Mouse (Mus musculus): ENCODE measurements around the gene Asphd1. TPM values are rescaled to one million over a fixed set of nuclear protein-coding genes. Genes with fewer than 3 reads are reported as not detected.

The Asphd1 gene
- polyA plus RNA-seq, 1 experiment = 42.4 TPM

- peak; percentile 47; the same call in 1 of the 2 replicates for TF ChIP-seq CTCF (IDR thresholded peaks at IDR 0.05; ENCODE audit: borderline replicate concordance, insufficient read depth, low read depth, low read length)
- TF ChIP-seq POLR2A (IDR thresholded peaks at IDR 0.05; ENCODE audit: borderline replicate concordance, insufficient read depth, low read length) = no peak
- Histone ChIP-seq H3K4me3 (replicated peaks; ENCODE audit: insufficient read depth, low read depth, low read length) (no peak overlapping the region), H3K27ac (ENCODE audit: insufficient read depth, low read length) (no peak overlapping the region), H3K27me3 (ENCODE audit: control insufficient read depth, insufficient read depth, low read length) (no peaks in the 10 kb centered on the region), H3K4me1 (ENCODE audit: control insufficient read depth, insufficient read depth, low read length) (peaks cover 9% of the 10 kb centered on the region)
- WGBS = 35% methylated on average over 19 of the region's 19 CpGs
- DNase-seq = peak in 1 of 2 experiments; percentile 53
Measured at GRCm38 (mm10) chr7:126963548-126964286, 14.3 kb upstream of the Asphd1 start.

GRCm38 (mm10) chr7:126961965-126962364 is 12.6 kb upstream of the Asphd1 start:
- Histone ChIP-seq H3K27me3 (ENCODE audit: control insufficient read depth, insufficient read depth, low read length) (no peaks in the 10 kb centered on the region), H3K4me1 (ENCODE audit: control insufficient read depth, insufficient read depth, low read length) (peaks cover 11% of the 10 kb centered on the region), H3K27ac (ENCODE audit: insufficient read depth, low read length) (no peak overlapping the region), H3K4me3 (replicated peaks; ENCODE audit: insufficient read depth, low read depth, low read length) (no peak overlapping the region)
- DNase-seq = no peak
- 76% methylated on average over 4 of the region's 4 CpGs for WGBS
- TF ChIP-seq CTCF (IDR thresholded peaks at IDR 0.05; ENCODE audit: borderline replicate concordance, insufficient read depth, low read depth, low read length) = no peak
- TF ChIP-seq POLR2A (IDR thresholded peaks at IDR 0.05; ENCODE audit: borderline replicate concordance, insufficient read depth, low read length) = no peak

GRCm38 (mm10) chr7:126961095-126961494 is 11.7 kb upstream of the Asphd1 start:
- no peak for TF ChIP-seq CTCF (IDR thresholded peaks at IDR 0.05; ENCODE audit: borderline replicate concordance, insufficient read depth, low read depth, low read length)
- TF ChIP-seq POLR2A (IDR thresholded peaks at IDR 0.05; ENCODE audit: borderline replicate concordance, insufficient read depth, low read length) = no peak
- H3K4me1 ChIP-seq (ENCODE audit: control insufficient read depth, insufficient read depth, low read length) = peaks cover 11% of the 10 kb centered on the region
- H3K4me3 ChIP-seq (replicated peaks; ENCODE audit: insufficient read depth, low read depth, low read length) = no peak overlapping the region
- H3K27ac ChIP-seq (ENCODE audit: insufficient read depth, low read length) = no peak overlapping the region
- 74% methylated on average over 5 of the region's 5 CpGs for WGBS
- DNase-seq = no peak
- H3K27me3 ChIP-seq (ENCODE audit: control insufficient read depth, insufficient read depth, low read length) = no peaks in the 10 kb centered on the region

- TF ChIP-seq POLR2A (IDR thresholded peaks at IDR 0.05; ENCODE audit: borderline replicate concordance, insufficient read depth, low read length) (no peak), CTCF (IDR thresholded peaks at IDR 0.05; ENCODE audit: borderline replicate concordance, insufficient read depth, low read depth, low read length) (no peak)
- no peaks in the 10 kb centered on the region for H3K27me3 ChIP-seq (ENCODE audit: control insufficient read depth, insufficient read depth, low read length)
- WGBS = 33% methylated on average over 9 of the region's 9 CpGs
- no peak overlapping the region for H3K27ac ChIP-seq (ENCODE audit: insufficient read depth, low read length)
- H3K4me1 ChIP-seq (ENCODE audit: control insufficient read depth, insufficient read depth, low read length) = peaks cover 17% of the 10 kb centered on the region
- no peak overlapping the region for H3K4me3 ChIP-seq (replicated peaks; ENCODE audit: insufficient read depth, low read depth, low read length)
- no peak for DNase-seq
Measured at GRCm38 (mm10) chr7:126959780-126960179, 10.4 kb upstream of the Asphd1 start.

GRCm38 (mm10) chr7:126955125-126955524 is 5.7 kb upstream of the Asphd1 start:
- Histone ChIP-seq H3K27ac (ENCODE audit: insufficient read depth, low read length) (no peak overlapping the region), H3K4me3 (replicated peaks; ENCODE audit: insufficient read depth, low read depth, low read length) (no peak overlapping the region), H3K27me3 (ENCODE audit: control insufficient read depth, insufficient read depth, low read length) (no peaks in the 10 kb centered on the region), H3K4me1 (ENCODE audit: control insufficient read depth, insufficient read depth, low read length) (peaks cover 22% of the 10 kb centered on the region)
- WGBS = 38% methylated on average over 3 of the region's 3 CpGs
- TF ChIP-seq CTCF (IDR thresholded peaks at IDR 0.05; ENCODE audit: borderline replicate concordance, insufficient read depth, low read depth, low read length) (no peak), POLR2A (IDR thresholded peaks at IDR 0.05; ENCODE audit: borderline replicate concordance, insufficient read depth, low read length) (no peak)
- no peak for DNase-seq

- Histone ChIP-seq H3K4me3 (replicated peaks; ENCODE audit: insufficient read depth, low read depth, low read length) (peak overlapping the region; percentile 57), H3K27me3 (ENCODE audit: control insufficient read depth, insufficient read depth, low read length) (no peaks in the 10 kb centered on the region), H3K4me1 (ENCODE audit: control insufficient read depth, insufficient read depth, low read length) (peaks cover 20% of the 10 kb centered on the region), H3K27ac (ENCODE audit: insufficient read depth, low read length) (peak overlapping the region; percentile 44; the same call in 1 of the 2 replicates)
- DNase-seq = no peak
- under 1% methylated on average over 8 of the region's 8 CpGs for WGBS
- TF ChIP-seq CTCF (IDR thresholded peaks at IDR 0.05; ENCODE audit: borderline replicate concordance, insufficient read depth, low read depth, low read length) (no peak), POLR2A (IDR thresholded peaks at IDR 0.05; ENCODE audit: borderline replicate concordance, insufficient read depth, low read length) (no peak)
Measured at GRCm38 (mm10) chr7:126952646-126953045, 3.3 kb upstream of the Asphd1 start.

GRCm38 (mm10) chr7:126951741-126952140 is 2.4 kb upstream of the Asphd1 start:
- Histone ChIP-seq H3K27me3 (ENCODE audit: control insufficient read depth, insufficient read depth, low read length) (no peaks in the 10 kb centered on the region), H3K4me1 (ENCODE audit: control insufficient read depth, insufficient read depth, low read length) (peaks cover 20% of the 10 kb centered on the region), H3K27ac (ENCODE audit: insufficient read depth, low read length) (peak overlapping the region; percentile 96), H3K4me3 (replicated peaks; ENCODE audit: insufficient read depth, low read depth, low read length) (peak overlapping the region; percentile 84)
- WGBS = 5% methylated on average over 4 of the region's 4 CpGs
- TF ChIP-seq POLR2A (IDR thresholded peaks at IDR 0.05; ENCODE audit: borderline replicate concordance, insufficient read depth, low read length) (no peak), CTCF (IDR thresholded peaks at IDR 0.05; ENCODE audit: borderline replicate concordance, insufficient read depth, low read depth, low read length) (no peak)
- peak; percentile 45 to 52 for DNase-seq

All from cerebellum, adult 2 months (tissue).